Mouse (Mus musculus): ENCODE results near the gene Sardh. TPM values are rescaled to one million over a fixed set of nuclear protein-coding genes. Genes with fewer than 3 reads are reported as not detected.
A peak's percentile ranks its signal among the peaks of the same experiment; 100 is the strongest.

The Sardh gene
- polyA plus RNA-seq, 1 experiment from 2014 or later = 5.0 TPM

GRCm38 (mm10) chr2:27189994-27190393 is 58.1 kb downstream of the Sardh start:
- Histone ChIP-seq H3K36me3 (no peaks in the 10 kb centered on the region), H3K4me3 (no peak overlapping the region), H3K27ac (replicated peaks) (no peak overlapping the region), H3K9me3 (no peaks in the 10 kb centered on the region), H3K4me2 (no peak overlapping the region), H3K27me3 (no peaks in the 10 kb centered on the region), H3K4me1 (replicated peaks) (peaks cover 5% of the 10 kb centered on the region; the same call in 1 of the 2 replicates), H3K9ac (no peak overlapping the region)
- 51% methylated on average over 4 of the region's 4 CpGs for WGBS
- no peak for ATAC-seq (ENCODE audit: low read depth)

DNA sequence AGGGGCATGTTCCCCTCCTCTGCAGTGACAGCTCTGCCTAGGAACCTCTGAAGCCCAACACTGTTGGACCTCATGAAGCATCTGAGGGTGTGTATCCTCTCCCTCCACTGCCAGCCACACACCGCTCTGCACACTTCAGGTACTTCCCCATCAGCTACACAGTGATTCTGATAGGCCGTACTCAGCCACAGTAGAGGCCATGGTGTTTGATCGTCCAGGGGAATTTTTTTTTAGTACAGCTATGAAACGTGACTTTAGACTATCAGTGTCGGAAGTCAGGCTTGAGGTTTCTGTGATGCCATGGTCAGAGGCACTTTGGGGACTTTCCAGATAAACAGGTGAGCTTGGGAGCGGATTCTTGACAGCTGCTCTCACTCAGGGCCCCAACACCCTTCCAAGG is 60.6 kb downstream of the Sardh start:
- no peak overlapping the region for H3K27ac ChIP-seq (replicated peaks)
- no peaks in the 10 kb centered on the region for H3K9me3 ChIP-seq
- H3K4me1 ChIP-seq (replicated peaks) = peaks cover 25% of the 10 kb centered on the region
- no peak overlapping the region for H3K4me3 ChIP-seq
- ATAC-seq (ENCODE audit: low read depth) = no peak
- H3K36me3 ChIP-seq = no peaks in the 10 kb centered on the region
- H3K27me3 ChIP-seq = no peaks in the 10 kb centered on the region
- H3K9ac ChIP-seq = no peak overlapping the region
- 85% methylated on average over 6 of the region's 6 CpGs for WGBS
- no peak overlapping the region for H3K4me2 ChIP-seq

- peak; percentile 86 for ATAC-seq (ENCODE audit: low read depth)
- Histone ChIP-seq H3K9ac (no peak overlapping the region), H3K4me1 (replicated peaks) (peaks cover 23% of the 10 kb centered on the region), H3K4me3 (no peak overlapping the region), H3K27me3 (no peaks in the 10 kb centered on the region), H3K9me3 (no peaks in the 10 kb centered on the region), H3K27ac (replicated peaks) (peak overlapping the region; percentile 55), H3K36me3 (no peaks in the 10 kb centered on the region), H3K4me2 (no peak overlapping the region)
- WGBS = 25% methylated on average over 12 of the region's 12 CpGs
Measured at GRCm38 (mm10) chr2:27183734-27184133, 64.4 kb downstream of the Sardh start.

- Histone ChIP-seq H3K27me3 (no peaks in the 10 kb centered on the region), H3K4me3 (no peak overlapping the region), H3K9ac (no peak overlapping the region), H3K4me2 (no peak overlapping the region), H3K4me1 (replicated peaks) (peaks cover 23% of the 10 kb centered on the region), H3K9me3 (no peaks in the 10 kb centered on the region), H3K27ac (replicated peaks) (no peak overlapping the region), H3K36me3 (no peaks in the 10 kb centered on the region)
- WGBS = 75% methylated on average over 4 of the region's 4 CpGs
- ATAC-seq (ENCODE audit: low read depth) = no peak
Measured at GRCm38 (mm10) chr2:27181907-27182306, 66.2 kb downstream of the Sardh start.

DNA sequence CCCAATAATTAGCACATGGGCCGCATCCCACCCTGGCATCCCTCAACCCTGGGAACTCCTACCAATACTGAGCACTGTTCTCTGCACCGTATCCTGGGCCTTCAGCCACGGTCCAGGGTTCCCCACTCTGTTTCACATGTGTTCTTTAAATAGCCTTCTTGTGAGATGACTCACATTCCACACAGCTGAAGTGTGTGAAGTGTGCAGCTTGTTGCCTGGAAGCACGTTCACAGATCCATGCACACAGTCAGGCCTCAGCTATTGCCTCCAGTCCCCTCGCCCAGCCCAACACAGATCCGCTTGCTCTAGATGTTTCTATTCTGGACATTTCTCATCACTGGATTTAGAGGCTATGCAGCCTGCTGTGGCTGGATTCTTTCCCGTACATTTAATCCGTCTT is 69.0 kb downstream of the Sardh start:
- Histone ChIP-seq H3K4me3 (no peak overlapping the region), H3K4me1 (replicated peaks) (peaks cover 18% of the 10 kb centered on the region), H3K27me3 (no peaks in the 10 kb centered on the region), H3K27ac (replicated peaks) (no peak overlapping the region), H3K36me3 (no peaks in the 10 kb centered on the region), H3K4me2 (no peak overlapping the region), H3K9me3 (no peaks in the 10 kb centered on the region), H3K9ac (no peak overlapping the region)
- 80% methylated on average over 8 of the region's 8 CpGs for WGBS
- ATAC-seq (ENCODE audit: low read depth) = no peak

- no peak overlapping the region for H3K9ac ChIP-seq
- no peak for ATAC-seq (ENCODE audit: low read depth)
- H3K27ac ChIP-seq (replicated peaks) = no peak overlapping the region
- 73% methylated on average over 10 of the region's 10 CpGs for WGBS
- no peaks in the 10 kb centered on the region for H3K36me3 ChIP-seq
- H3K4me2 ChIP-seq = no peak overlapping the region
- H3K4me3 ChIP-seq = no peak overlapping the region
- H3K27me3 ChIP-seq = no peaks in the 10 kb centered on the region
- H3K4me1 ChIP-seq (replicated peaks) = no peaks in the 10 kb centered on the region; the same call in 1 of the 2 replicates
- no peaks in the 10 kb centered on the region for H3K9me3 ChIP-seq
Measured at GRCm38 (mm10) chr2:27175696-27176267, 72.4 kb downstream of the Sardh start.

DNA sequence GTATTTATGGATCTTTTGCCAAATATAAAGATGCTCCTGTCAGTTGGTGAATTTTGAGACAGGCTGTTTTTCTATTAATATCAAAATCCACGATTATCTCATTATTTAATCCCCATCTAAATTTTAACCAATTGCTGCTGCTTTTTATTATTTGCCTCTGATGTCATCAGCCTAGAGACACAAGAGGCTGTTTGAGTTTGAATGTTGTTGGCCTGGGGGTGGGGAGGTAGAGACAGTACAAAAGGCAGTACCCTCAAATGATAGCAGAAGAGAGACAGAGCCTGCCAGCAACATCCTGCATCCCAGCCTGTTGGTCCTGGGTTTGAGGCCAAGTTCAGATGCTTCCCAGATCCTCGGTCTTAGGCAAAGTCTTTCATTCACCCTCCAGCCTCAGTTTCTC is 73.9 kb downstream of the Sardh start:
- H3K27me3 ChIP-seq = no peaks in the 10 kb centered on the region
- H3K4me2 ChIP-seq = no peak overlapping the region
- H3K4me1 ChIP-seq (replicated peaks) = no peaks in the 10 kb centered on the region; the same call in 1 of the 2 replicates
- no peak overlapping the region for H3K27ac ChIP-seq (replicated peaks)
- no peak overlapping the region for H3K4me3 ChIP-seq
- H3K9me3 ChIP-seq = no peaks in the 10 kb centered on the region
- no peak for ATAC-seq (ENCODE audit: low read depth)
- no peaks in the 10 kb centered on the region for H3K36me3 ChIP-seq
- H3K9ac ChIP-seq = no peak overlapping the region
- WGBS = 83% methylated on average over 2 of the region's 2 CpGs

- no peak for ATAC-seq (ENCODE audit: low read depth)
- no peak overlapping the region for H3K9ac ChIP-seq
- WGBS = 25% methylated on average over 2 of the region's 2 CpGs
- peaks cover 12% of the 10 kb centered on the region for H3K4me1 ChIP-seq (replicated peaks)
- no peaks in the 10 kb centered on the region for H3K27me3 ChIP-seq
- H3K27ac ChIP-seq (replicated peaks) = no peak overlapping the region
- no peak overlapping the region for H3K4me2 ChIP-seq
- no peaks in the 10 kb centered on the region for H3K9me3 ChIP-seq
- no peaks in the 10 kb centered on the region for H3K36me3 ChIP-seq
- H3K4me3 ChIP-seq = no peak overlapping the region
Measured at GRCm38 (mm10) chr2:27166999-27167398, 81.1 kb downstream of the Sardh start.

GRCm38 (mm10) chr2:27166074-27166473 is 82.1 kb downstream of the Sardh start:
- no peak for ATAC-seq (ENCODE audit: low read depth)
- WGBS = 83% methylated on average over 2 of the region's 2 CpGs

DNA sequence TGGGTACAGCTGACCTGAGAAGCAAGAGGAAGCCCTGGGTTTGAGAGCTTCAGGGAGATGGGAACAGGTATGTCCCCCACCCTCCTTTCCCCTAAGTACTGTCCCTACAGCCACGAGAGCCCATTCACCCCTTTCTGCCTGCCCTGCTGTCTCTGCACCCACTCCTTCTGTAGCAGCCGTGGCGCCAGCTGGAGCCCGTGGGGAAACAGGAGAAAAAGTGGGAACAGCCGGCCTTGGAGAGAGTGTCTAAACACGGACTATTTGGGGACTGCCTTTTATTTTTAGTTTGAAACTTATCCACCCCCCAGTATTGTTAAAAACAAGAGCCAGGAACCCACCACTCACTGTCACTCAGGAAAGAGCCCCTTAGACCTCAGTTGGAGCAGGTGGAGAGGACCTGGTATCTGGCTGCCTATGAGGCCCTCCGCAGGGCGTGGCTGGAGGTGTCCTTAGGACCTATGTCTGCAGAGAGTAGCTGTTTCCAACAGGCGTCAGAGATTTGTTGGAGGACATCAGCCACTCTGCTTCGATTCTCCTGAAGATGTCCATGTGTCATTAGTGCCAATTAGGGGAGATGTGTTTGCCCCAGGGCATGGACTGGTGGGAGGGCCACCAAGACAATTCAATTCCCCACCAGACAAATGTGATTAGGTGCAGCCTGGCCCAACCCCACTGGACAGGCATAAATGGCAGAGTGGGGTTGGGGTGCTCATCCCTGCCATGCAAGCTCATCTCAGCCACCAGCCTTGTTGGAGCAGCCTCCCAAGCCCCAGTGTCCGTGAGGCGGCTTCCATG is 83.1 kb downstream of the Sardh start, which contains the start of gene Dbh:
TSS of gene Dbh (plus strand) at position 438 of the 795 bp plus-strand sequence.
- H3K4me2 ChIP-seq = no peak within 1 kb of the TSS
- H3K4me3 ChIP-seq = no peak within 1 kb of the TSS
- H3K4me1 ChIP-seq (replicated peaks) = peaks cover 12% of the 10 kb centered on the region
- H3K27ac ChIP-seq (replicated peaks) = no peak within 1 kb of the TSS
- H3K27me3 ChIP-seq = no peaks in the 10 kb centered on the region
- 78% methylated on average over 12 of the region's 12 CpGs for WGBS
- no peak for ATAC-seq (ENCODE audit: low read depth)
- no peak within 1 kb of the TSS for H3K9ac ChIP-seq
- H3K36me3 ChIP-seq = no peaks in the 10 kb centered on the region
- no peaks in the 10 kb centered on the region for H3K9me3 ChIP-seq

More at GRCm38 (mm10) chr2:27166074-27166473, 82.1 kb downstream of the Sardh start:
- Histone ChIP-seq H3K27ac (replicated peaks) (no peak overlapping the region), H3K36me3 (no peaks in the 10 kb centered on the region), H3K4me2 (no peak overlapping the region), H3K4me1 (replicated peaks) (peaks cover 12% of the 10 kb centered on the region), H3K9ac (no peak overlapping the region), H3K27me3 (no peaks in the 10 kb centered on the region), H3K4me3 (no peak overlapping the region), H3K9me3 (no peaks in the 10 kb centered on the region)

- H3K27me3 ChIP-seq = no peaks in the 10 kb centered on the region
- 81% methylated on average over 5 of the region's 5 CpGs for WGBS
- H3K4me1 ChIP-seq (replicated peaks) = peaks cover 12% of the 10 kb centered on the region
- no peak overlapping the region for H3K9ac ChIP-seq
- H3K36me3 ChIP-seq = no peaks in the 10 kb centered on the region
- no peak overlapping the region for H3K4me2 ChIP-seq
- no peak overlapping the region for H3K4me3 ChIP-seq
- H3K27ac ChIP-seq (replicated peaks) = no peak overlapping the region
- H3K9me3 ChIP-seq = no peaks in the 10 kb centered on the region
- ATAC-seq (ENCODE audit: low read depth) = no peak
Measured at GRCm38 (mm10) chr2:27163851-27164250, 84.3 kb downstream of the Sardh start.

DNA sequence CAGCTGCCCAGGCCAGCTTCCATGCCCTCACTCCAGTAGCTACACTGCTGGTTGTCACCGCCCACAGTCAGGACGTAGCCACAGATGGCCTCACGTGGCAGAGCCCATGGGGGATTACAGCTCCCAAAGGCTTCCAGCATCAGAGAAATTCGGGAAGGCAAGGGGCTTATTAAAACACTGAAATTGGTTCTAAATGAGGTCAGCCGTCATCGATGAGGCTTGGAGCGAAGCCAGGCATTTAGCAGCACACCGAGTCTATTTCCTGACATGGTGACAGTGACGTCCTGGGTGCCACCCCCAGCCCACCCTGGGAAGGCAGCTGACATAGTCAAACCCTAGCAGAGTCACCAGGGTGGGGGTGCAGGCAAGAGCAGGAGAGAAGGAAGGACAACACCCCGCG is 85.5 kb downstream of the Sardh start:
- H3K9me3 ChIP-seq = no peaks in the 10 kb centered on the region
- H3K36me3 ChIP-seq = no peaks in the 10 kb centered on the region
- no peaks in the 10 kb centered on the region for H3K27me3 ChIP-seq
- H3K4me2 ChIP-seq = no peak overlapping the region
- WGBS = 59% methylated on average over 11 of the region's 11 CpGs
- no peak overlapping the region for H3K4me3 ChIP-seq
- no peak overlapping the region for H3K27ac ChIP-seq (replicated peaks)
- no peak for ATAC-seq (ENCODE audit: low read depth)
- H3K9ac ChIP-seq = no peak overlapping the region
- peaks cover 12% of the 10 kb centered on the region for H3K4me1 ChIP-seq (replicated peaks)
